Mouse (Mus musculus): ENCODE measurements around the gene Cox14. TPM values are rescaled to one million over a fixed set of nuclear protein-coding genes. Genes with fewer than 3 reads are reported as not detected.

Cox14 gene
- polyA plus RNA-seq, 1 experiment: 397 TPM

DNA sequence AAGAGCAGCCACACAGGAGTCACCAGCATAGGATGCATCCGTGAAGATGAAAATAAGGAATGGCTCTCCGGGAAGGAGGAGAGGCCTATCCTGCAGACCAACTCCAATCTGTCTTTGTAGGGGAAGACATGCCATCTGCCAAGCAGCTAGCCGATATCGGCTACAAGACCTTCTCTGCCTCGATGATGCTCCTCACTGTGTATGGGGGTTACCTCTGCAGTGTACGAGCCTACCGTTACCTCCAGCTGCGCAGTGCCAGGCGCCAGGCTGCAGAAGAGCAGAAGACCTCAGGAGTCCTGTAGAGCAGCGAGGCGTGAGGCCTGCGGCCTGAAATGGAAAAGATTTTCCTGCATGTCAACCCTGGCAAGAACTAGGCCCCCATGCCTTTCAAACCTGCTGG lies 2.1 kb downstream of the Cox14 start:
- Histone ChIP-seq H3K27me3 (ENCODE audit: control insufficient read depth, insufficient read depth, low read length) (no peaks in the 10 kb centered on the region), H3K4me1 (ENCODE audit: control insufficient read depth, insufficient read depth, insufficient read length, low read length) (peaks cover 23% of the 10 kb centered on the region), H3K27ac (ENCODE audit: insufficient read depth, low read depth, low read length) (no peak overlapping the region), H3K4me3 (ENCODE audit: low read depth, low read length) (no peak overlapping the region), H3K36me3 (ENCODE audit: control insufficient read depth, insufficient read depth, low read length) (peaks cover 32% of the 10 kb centered on the region)
- 96% methylated on average over 12 of the region's 12 CpGs for WGBS
- TF ChIP-seq POLR2A (IDR thresholded peaks at IDR 0.05; ENCODE audit: low read depth, low read length) (no peak), CTCF (IDR thresholded peaks at IDR 0.05; ENCODE audit: extremely low read depth, insufficient read length, insufficient replicate concordance, low read depth, low read length) (no peak)

DNA sequence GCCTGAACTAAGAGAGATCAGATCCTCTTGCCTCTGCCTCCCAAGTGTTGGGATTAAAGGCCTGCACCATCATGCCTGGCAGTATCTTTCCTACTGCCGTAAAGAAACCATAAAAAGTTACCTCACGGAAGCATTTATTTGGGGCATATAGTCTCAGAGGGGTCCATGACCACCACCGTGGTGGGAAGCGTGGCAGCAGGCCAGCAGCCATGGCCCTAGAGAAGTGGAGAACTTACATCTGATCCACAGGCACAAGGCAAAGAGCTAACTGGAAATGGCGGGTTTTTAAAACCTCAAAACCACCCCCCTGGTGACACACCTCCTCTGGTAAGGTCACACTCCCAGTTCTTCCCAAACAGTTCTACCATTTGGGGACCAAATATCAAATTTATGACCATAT lies 2.8 kb downstream of the Cox14 start:
- Histone ChIP-seq H3K27me3 (ENCODE audit: control insufficient read depth, insufficient read depth, low read length) (no peaks in the 10 kb centered on the region), H3K27ac (ENCODE audit: insufficient read depth, low read depth, low read length) (no peak overlapping the region), H3K36me3 (ENCODE audit: control insufficient read depth, insufficient read depth, low read length) (peaks cover 28% of the 10 kb centered on the region), H3K4me3 (ENCODE audit: low read depth, low read length) (no peak overlapping the region), H3K4me1 (ENCODE audit: control insufficient read depth, insufficient read depth, insufficient read length, low read length) (peaks cover 18% of the 10 kb centered on the region; the same call in 1 of the 2 replicates)
- WGBS: 94% methylated on average over 5 of the region's 5 CpGs
- TF ChIP-seq CTCF (IDR thresholded peaks at IDR 0.05; ENCODE audit: extremely low read depth, insufficient read length, insufficient replicate concordance, low read depth, low read length) (no peak), POLR2A (IDR thresholded peaks at IDR 0.05; ENCODE audit: low read depth, low read length) (no peak)

DNA sequence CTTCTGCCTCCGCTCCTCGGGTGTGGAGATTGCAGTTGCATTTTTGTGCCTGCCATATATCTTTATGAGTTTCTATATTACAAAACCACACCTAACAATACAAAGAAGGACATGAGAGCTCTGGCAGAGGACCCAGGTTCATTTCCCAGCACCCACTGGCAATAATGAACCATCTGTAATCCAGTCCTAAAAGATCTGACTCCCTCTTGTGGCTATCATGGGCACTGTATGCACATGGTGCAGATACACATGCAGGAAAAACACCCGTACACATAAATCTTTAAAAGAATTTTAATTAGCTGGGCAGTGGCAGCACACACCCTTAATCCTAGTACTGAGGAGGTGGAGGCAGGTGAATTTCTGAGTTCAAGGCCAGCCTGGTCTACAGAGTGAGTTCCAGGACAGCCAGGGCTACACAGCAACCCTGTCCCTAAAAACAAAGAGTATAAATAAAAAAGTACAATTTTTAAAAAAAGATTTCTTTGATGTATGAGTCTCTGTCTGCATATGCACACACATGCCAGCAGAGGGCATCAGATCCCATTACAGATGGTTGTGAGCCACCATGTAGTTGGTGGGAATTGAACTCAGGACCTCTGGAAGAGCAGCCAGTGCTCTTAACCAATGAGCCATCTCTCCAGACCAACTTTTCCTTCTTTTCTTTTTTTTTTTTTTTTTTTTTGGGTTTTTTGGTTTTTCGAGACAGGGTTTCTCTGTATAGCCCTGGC lies 3.8 kb downstream of the Cox14 start:
- Histone ChIP-seq H3K36me3 (ENCODE audit: control insufficient read depth, insufficient read depth, low read length) (peaks cover 26% of the 10 kb centered on the region), H3K27ac (ENCODE audit: insufficient read depth, low read depth, low read length) (no peak overlapping the region), H3K4me1 (ENCODE audit: control insufficient read depth, insufficient read depth, insufficient read length, low read length) (peaks cover 8% of the 10 kb centered on the region; the same call in 1 of the 2 replicates), H3K27me3 (ENCODE audit: control insufficient read depth, insufficient read depth, low read length) (no peaks in the 10 kb centered on the region), H3K4me3 (ENCODE audit: low read depth, low read length) (no peak overlapping the region)
- TF ChIP-seq POLR2A (IDR thresholded peaks at IDR 0.05; ENCODE audit: low read depth, low read length) (no peak), CTCF (IDR thresholded peaks at IDR 0.05; ENCODE audit: extremely low read depth, insufficient read length, insufficient replicate concordance, low read depth, low read length) (peak; percentile 22; the same call in 1 of the 2 replicates)
- 78% methylated on average over 4 of the region's 4 CpGs for WGBS

GRCm38 (mm10) chr15:99731167-99731566 lies 5.7 kb downstream of the Cox14 start:
- Histone ChIP-seq H3K27me3 (ENCODE audit: control insufficient read depth, insufficient read depth, low read length) (no peaks in the 10 kb centered on the region), H3K36me3 (ENCODE audit: control insufficient read depth, insufficient read depth, low read length) (peaks cover 34% of the 10 kb centered on the region), H3K27ac (ENCODE audit: insufficient read depth, low read depth, low read length) (no peak overlapping the region), H3K4me3 (ENCODE audit: low read depth, low read length) (no peak overlapping the region), H3K4me1 (ENCODE audit: control insufficient read depth, insufficient read depth, insufficient read length, low read length) (0 out of 2 replicates have a peak, but pooled peaks cover 3% of the 10 kb centered on the region)
- 96% methylated on average over 2 of the region's 2 CpGs for WGBS
- TF ChIP-seq CTCF (IDR thresholded peaks at IDR 0.05; ENCODE audit: extremely low read depth, insufficient read length, insufficient replicate concordance, low read depth, low read length) (no peak), POLR2A (IDR thresholded peaks at IDR 0.05; ENCODE audit: low read depth, low read length) (no peak)

DNA sequence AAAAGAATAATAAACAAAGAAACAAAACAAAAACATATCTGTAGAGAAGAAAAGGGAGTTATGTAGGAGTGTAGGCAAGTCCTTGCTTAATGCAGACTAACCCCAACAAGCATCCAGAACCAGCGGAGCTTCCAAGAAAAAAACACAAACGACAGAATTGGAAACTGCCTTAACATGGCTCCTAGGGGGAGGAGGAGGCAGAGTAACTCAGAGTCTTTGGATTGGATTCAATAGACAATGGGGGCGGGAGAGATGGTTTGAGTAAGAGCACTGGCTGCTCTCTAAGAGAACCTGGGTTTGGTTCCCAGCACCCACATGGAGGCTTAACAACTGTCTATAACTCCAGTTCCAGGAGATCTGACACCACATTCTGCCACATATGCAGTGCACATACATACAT lies 6.3 kb downstream of the Cox14 start:
- no peak for TF ChIP-seq POLR2A (IDR thresholded peaks at IDR 0.05; ENCODE audit: low read depth, low read length)
- TF ChIP-seq CTCF (IDR thresholded peaks at IDR 0.05; ENCODE audit: extremely low read depth, insufficient read length, insufficient replicate concordance, low read depth, low read length): no peak
- WGBS: 91% methylated on average over 3 of the region's 3 CpGs
- Histone ChIP-seq H3K4me3 (ENCODE audit: low read depth, low read length) (no peak overlapping the region), H3K4me1 (ENCODE audit: control insufficient read depth, insufficient read depth, insufficient read length, low read length) (no peaks in the 10 kb centered on the region), H3K27ac (ENCODE audit: insufficient read depth, low read depth, low read length) (no peak overlapping the region), H3K27me3 (ENCODE audit: control insufficient read depth, insufficient read depth, low read length) (no peaks in the 10 kb centered on the region), H3K36me3 (ENCODE audit: control insufficient read depth, insufficient read depth, low read length) (peaks cover 35% of the 10 kb centered on the region)

- Histone ChIP-seq H3K27ac (ENCODE audit: insufficient read depth, low read depth, low read length) (no peak overlapping the region), H3K36me3 (ENCODE audit: control insufficient read depth, insufficient read depth, low read length) (peaks cover 30% of the 10 kb centered on the region), H3K4me1 (ENCODE audit: control insufficient read depth, insufficient read depth, insufficient read length, low read length) (no peaks in the 10 kb centered on the region), H3K4me3 (ENCODE audit: low read depth, low read length) (no peak overlapping the region), H3K27me3 (ENCODE audit: control insufficient read depth, insufficient read depth, low read length) (no peaks in the 10 kb centered on the region)
- WGBS: 91% methylated on average over 5 of the region's 5 CpGs
- TF ChIP-seq CTCF (IDR thresholded peaks at IDR 0.05; ENCODE audit: extremely low read depth, insufficient read length, insufficient replicate concordance, low read depth, low read length) (no peak), POLR2A (IDR thresholded peaks at IDR 0.05; ENCODE audit: low read depth, low read length) (no peak)
These were observed 7.8 kb downstream of the Cox14 start for GRCm38 (mm10) chr15:99733186-99733585.

DNA sequence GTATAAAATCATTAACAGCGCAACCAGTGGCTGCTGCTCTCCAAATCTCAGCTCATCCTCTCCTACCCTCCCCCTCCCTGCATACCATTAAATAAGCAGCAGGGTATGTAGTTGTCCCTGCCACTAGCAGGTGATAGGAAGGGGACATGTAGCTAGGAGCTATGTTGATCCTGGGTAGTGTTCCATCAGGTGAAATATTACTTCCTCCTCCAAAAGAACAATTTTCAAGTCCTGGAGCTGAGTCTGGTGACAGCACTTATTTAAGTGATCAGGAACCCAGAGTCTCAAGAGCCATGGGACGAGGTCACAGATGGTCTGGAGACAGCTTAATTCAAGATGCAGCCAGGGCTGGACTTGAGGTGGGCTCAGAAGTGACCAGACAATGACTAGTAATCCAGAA lies 10.2 kb downstream of the Cox14 start:
- no peaks in the 10 kb centered on the region for H3K4me1 ChIP-seq (ENCODE audit: control insufficient read depth, insufficient read depth, insufficient read length, low read length)
- no peak overlapping the region for H3K27ac ChIP-seq (ENCODE audit: insufficient read depth, low read depth, low read length)
- no peaks in the 10 kb centered on the region for H3K27me3 ChIP-seq (ENCODE audit: control insufficient read depth, insufficient read depth, low read length)
- H3K36me3 ChIP-seq (ENCODE audit: control insufficient read depth, insufficient read depth, low read length): peaks cover 17% of the 10 kb centered on the region
- no peak for TF ChIP-seq POLR2A (IDR thresholded peaks at IDR 0.05; ENCODE audit: low read depth, low read length)
- TF ChIP-seq CTCF (IDR thresholded peaks at IDR 0.05; ENCODE audit: extremely low read depth, insufficient read length, insufficient replicate concordance, low read depth, low read length): no peak
- H3K4me3 ChIP-seq (ENCODE audit: low read depth, low read length): no peak overlapping the region
- WGBS: 100% methylated on average over 2 of the region's 2 CpGs

Measured in small intestine, adult 2 months (tissue).